Mouse (Mus musculus) adrenal gland (tissue): ENCODE data around the gene Krtap2-4.
"Not testable (repeated sequence)": the region's sequence is repeated elsewhere in the genome, so short reads cannot be mapped to it uniquely, and the experiment has no call there.

Experiments used
- intact Hi-C: fragments of 180-260 bp; cut with DNase I; formaldehyde crosslinking; loops from one replicate; pipeline ENCODE4 v1.15.1; 2025
- long read RNA-seq, 2 experiments: library from polyadenylated mRNA; unstranded; transcript quantifications; one replicate each; pipeline ENCODE4 v2.0.0; 2020; ENCODE audit warnings: borderline replicate concordance in 1 of 2; ENCODE audit not compliant: insufficient replicate concordance in 1 of 2

Krtap2-4 gene
- long read RNA-seq, experiment 1, result 0 reads
- long read RNA-seq, experiment 2, result 0 reads

- intact Hi-C loops, result no loop called here
Observed at GRCm38 (mm10) chr11:99614796-99615363, at the start of gene Krtap2-4. Gene Krtap2-4, minus strand, starts transcription at chr11:99614846.

DNA sequence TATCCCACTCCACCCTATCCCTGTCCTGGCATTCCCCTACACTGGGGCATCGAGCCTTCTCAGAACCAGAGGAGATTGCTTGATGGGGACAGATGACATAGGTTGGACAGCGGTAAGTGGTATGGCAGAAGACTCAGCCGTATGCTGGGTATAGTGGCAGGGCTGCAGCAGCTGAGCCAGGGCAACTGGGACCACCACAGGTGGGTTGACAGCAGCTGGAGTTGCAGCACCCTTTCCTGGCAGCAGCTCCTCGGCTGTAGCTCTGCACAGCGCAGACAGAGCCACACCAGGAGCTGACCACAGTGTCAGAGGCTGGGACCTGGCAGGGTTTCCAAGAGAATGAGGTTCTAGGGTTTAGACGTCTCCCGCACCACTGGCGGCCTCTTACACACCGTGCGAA lies 48.2 kb upstream of the Krtap2-4 start:
- intact Hi-C loops, result no loop called here

DNA sequence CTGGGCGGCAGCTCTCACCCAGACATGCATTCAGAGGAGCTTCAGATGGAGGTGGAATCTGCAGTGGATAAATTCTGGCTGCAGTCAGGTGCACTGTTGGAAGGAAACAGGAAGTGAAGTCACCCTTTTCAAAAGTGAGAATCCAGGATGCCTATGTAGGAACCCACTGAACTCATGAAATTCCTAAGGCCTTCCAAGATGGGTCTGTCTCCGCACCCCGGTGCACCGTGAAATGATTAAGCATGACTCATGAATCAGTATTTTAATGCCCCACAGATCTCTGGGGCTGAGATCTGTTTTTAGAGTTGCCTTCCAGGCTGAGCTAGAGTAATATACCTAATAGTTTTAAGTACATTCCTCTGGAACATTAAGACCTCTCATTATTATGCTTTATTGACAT lies 44.6 kb upstream of the Krtap2-4 start:
- intact Hi-C loops, result no loop called here

DNA sequence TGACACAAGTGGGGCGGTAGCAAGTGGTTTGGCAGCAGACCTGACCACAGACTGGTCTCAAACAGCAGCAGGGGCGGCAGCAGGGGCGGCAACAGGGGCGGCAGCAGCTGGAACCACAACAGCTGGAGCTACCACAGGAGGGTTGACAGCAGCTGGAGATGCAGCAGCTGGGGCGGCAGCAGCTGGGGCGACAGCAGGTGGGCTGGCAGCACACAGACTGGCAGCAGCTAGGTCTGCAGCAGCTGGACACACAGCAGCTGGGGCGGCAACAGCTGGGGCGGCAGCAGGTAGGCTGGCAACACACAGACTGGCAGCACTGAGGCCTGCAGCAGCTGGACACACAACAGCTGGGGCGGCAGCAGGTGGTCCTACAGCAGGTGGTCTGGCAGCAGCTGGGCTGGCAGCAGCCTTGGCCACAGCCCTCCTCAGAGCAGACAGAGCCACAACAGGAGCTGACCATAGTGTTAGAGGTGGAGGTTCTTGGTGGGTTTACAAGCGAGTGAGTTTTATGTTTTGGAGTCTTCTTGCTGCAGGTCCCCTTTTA lies 43.9 kb upstream of the Krtap2-4 start, which contains the start of gene Gm11563:
TSS of gene Gm11563 (minus strand) at position 494 of the 544 bp plus-strand sequence.
- intact Hi-C loops, result not testable (repeated sequence)

DNA sequence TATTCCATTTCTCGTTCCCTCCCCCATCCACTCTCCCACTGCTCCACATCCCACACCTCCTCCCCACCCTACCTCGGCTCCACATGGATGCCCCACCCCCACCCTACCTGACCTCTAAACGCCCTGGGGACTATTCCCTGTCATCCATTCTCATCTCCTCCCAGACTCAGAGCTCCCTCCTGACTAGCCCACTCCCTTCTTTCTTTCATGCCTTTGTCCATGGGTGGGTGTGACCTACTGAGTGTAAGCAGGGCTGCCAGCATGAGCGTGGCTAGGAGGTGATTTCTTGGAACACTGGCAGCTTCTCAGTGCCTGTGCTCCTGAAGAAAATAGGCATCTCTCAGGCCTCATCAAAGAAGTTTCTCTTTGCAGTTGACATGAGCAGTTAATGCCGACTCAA lies 42.4 kb upstream of the Krtap2-4 start:
- intact Hi-C loops, result no loop called here

DNA sequence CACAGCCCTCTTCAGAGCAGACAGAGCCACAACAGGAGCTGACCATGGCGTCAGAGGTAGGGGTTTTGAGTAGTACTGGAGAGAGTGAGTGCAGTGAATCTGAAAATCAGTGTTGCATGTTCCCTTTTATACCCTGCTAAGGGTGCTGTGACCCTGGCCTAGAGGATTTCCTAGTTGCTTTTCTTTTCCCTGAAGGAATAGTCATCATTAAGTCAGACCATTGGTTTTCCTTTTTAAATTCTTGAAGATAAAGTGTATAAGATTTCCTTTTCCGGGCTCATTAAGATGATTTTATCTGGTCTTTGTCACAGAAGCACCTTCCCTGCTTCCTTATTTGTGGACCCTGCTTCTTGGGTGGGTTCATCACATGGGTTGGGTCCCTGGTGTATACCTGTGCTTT lies 35.5 kb upstream of the Krtap2-4 start, which contains the start of gene Gm11555:
TSS of gene Gm11555 (minus strand) at position 101 of the 400 bp plus-strand sequence.
- intact Hi-C loops, result no loop called here

- intact Hi-C loops, result no loop called here
Observed at GRCm38 (mm10) chr11:99646444-99646843, 31.8 kb upstream of the Krtap2-4 start.

DNA sequence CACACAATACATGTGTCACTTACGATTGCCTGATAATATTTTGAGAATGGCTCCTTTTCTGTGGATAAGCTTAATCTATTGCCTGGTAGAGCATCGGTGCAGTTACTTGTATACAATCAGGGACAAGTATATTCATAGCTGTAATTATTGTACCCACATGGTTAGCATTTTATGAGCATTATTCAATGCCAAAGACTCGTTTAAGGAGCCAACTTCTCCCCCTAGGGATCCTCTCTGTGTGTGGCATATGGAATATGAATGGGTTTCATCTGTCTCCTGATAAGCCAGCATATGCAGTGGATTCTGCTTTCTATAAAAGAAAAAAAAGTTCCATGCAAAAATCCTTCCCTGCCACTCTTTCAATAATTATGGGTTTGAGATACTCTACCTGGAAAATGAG lies 29.7 kb upstream of the Krtap2-4 start:
- intact Hi-C loops, result no loop called here

- intact Hi-C loops, result not testable (repeated sequence)
Observed at GRCm38 (mm10) chr11:99643635-99644139, 29.0 kb upstream of the Krtap2-4 start, which contains the start of gene Krtap4-7. Gene Krtap4-7, minus strand, starts transcription at chr11:99644089.

DNA sequence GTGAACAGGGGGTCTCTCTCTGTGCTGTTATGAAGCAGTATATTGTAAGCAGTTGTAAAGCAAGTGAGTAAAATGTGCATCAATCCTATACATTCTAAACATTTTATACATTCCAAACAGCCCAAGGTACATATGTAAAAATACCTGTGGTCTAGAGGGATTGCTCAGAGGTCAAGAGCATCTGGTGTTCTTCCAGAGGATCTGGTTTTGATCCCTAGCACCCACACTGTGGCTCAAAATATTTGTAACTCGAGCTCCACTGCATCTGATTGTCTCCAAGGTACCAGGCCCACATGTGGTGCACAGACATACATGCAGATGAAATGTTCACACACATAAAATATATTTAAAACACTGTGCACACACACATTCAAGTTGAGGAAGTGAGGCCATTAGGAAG lies 26.3 kb upstream of the Krtap2-4 start:
- intact Hi-C loops, result no loop called here

DNA sequence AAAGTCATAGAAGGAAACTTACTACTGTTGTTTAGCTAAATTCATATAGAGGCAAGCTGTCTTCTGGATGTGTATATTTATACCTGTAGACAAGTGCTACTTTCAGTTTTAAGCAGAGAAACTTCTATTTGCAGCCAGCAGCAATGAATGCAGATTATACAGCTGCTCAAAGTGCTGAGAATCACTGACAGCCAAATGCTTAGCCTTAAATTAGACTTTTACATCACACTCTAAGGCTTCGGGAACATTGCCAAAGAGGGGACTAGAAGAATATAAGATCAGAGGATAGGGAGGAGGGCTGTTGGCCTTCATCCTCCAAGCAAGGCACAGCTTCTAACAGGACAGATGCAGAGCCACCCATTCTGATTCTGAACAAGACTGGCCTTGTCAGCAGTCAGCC lies 22.4 kb upstream of the Krtap2-4 start:
- intact Hi-C loops, result no loop called here

DNA sequence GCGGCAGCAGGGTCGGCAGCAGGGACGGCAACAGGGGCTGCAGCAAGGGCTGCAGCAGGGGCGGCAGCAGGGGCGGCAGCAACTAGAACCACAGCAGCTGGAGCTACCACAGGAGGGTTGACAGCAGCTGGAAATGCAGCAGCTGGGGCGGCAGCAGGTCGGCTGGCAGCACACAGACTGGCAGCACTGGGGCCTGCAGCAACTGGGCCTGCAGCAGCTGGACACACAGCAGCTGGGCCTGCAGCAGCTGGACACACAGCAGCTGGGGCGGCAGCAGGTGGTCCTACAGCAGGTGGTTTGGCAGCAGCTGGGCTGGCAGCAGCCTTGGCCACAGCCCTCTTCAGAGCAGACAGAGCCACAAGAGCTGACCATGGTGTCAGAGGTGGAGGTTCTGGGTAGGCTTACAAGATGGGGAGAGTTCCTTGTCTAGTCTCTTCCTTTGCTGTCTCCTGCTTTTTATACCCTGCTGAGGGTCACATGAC lies 20.0 kb upstream of the Krtap2-4 start, which contains the start of gene Krtap4-2:
TSS of gene Krtap4-2 (minus strand) at position 432 of the 482 bp plus-strand sequence.
- intact Hi-C loops, result no loop called here

GRCm38 (mm10) chr11:99633293-99633692 lies 18.6 kb upstream of the Krtap2-4 start:
- intact Hi-C loops, result no loop called here

GRCm38 (mm10) chr11:99630890-99631289 lies 16.2 kb upstream of the Krtap2-4 start:
- intact Hi-C loops, result no loop called here

DNA sequence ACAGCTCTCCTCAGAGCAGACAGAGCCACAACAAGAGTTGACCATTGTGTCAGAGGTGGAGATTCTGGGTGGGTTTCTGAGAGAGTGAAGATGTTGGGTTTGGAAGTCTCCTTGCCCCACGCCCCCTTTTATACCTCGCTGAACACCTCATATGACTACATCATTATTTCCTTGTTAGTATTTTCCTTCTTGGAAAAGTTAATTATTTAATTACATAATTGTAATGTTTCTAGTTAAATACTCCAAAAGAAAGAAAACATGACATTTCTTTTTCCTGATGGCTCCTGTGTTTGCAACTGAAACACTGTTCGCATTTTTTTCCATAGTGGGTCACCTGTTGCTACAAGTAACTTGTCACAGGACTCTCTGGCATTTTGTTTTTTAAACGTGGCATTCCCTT lies 13.5 kb upstream of the Krtap2-4 start, which contains the start of gene Krtap4-1:
TSS of gene Krtap4-1 (minus strand) at position 101 of the 400 bp plus-strand sequence.
- intact Hi-C loops, result no loop called here

GRCm38 (mm10) chr11:99620335-99620734 lies 5.7 kb upstream of the Krtap2-4 start, which contains the start of gene Gm11562:
Gene Gm11562, minus strand, starts transcription at chr11:99620435.
- intact Hi-C loops, result no loop called here

DNA sequence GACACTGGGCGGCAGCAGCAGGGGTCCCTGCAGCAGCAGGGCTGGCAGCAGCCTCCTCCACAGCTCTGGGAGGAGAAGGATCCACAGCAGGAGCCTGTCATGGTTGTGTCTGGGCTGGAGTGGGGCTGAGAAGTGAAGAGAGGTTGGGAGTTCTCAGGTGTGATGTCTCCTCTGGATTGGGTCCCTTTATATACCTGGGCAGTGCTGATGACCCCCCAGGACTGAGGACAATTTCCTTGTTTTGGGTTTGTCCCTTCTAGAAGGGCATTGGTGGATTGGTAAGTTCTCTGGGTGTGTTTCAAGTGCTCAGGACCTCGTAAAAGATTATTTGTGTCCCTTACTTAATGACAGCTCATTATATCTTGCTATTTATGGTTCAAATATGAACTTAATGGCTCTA lies 4.6 kb downstream of the Krtap2-4 start, which contains the start of gene Gm11937:
TSS of gene Gm11937 (minus strand) at position 101 of the 400 bp plus-strand sequence.
- intact Hi-C loops, result not testable (repeated sequence)

DNA sequence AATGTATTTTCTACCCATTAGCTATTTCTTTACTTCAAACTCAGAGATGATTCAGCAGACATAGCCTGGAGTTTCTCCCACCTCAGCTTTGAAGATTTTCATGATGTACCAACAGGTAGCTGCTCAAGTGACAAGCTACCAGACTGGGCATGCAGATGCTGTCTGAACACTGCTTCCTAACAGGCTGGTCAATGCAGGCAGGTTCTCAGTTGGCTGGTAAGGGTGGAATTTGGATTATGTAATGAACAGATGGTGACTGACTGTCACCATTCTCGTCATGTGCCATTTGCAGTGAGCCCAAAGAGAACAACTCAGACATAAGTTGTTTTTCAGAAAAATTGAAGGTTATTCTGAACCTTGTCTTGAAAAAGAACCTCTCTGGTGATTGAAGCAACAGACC lies 5.5 kb downstream of the Krtap2-4 start:
- intact Hi-C loops, result no loop called here

DNA sequence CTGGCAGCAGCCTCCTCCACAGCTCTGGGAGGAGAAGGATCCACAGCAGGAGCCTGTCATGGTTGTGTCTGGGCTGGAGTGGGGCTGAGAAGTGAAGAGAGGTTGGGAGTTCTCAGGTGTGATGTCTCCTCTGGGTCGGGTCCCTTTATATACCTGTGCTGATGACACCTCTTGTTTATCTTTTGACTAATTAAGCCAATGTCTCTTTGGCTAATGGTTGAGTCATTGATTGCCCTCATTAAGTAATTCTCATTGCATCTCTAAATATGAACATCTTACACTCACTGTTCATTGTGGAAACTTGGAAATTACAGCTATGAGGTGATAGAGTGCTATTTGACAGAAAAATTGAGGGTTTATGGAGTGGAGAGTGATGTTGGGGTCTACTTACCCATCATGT lies 11.4 kb downstream of the Krtap2-4 start, which contains the start of gene Gm11938:
TSS of gene Gm11938 (minus strand) at position 101 of the 400 bp plus-strand sequence.
- intact Hi-C loops, result not testable (repeated sequence)

DNA sequence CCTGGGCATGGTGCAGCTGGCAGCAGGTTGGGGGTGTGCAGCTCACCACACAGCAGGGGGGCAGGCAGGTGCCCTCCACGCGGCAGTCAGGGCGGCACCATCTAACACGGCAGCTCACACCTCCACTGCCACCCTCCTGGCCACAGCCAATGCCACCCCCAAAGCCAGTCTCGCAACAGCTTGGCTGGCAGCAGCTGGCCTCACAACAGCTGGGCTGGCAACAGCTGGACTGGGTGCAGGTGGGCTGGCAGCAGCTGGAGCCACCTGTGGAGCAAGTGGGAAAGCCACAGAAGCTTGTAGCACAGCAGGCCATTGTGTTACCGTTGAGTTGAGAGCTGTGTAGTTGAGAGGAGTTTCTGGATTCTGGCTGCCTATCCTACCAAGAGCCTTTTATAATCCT lies 16.9 kb downstream of the Krtap2-4 start, which contains the start of gene Krtap9-3:
TSS of gene Krtap9-3 (minus strand) at position 364 of the 400 bp plus-strand sequence.
- intact Hi-C loops, result not testable (repeated sequence)

- intact Hi-C loops, result no loop called here
Observed at GRCm38 (mm10) chr11:99590981-99591380, 23.7 kb downstream of the Krtap2-4 start, which contains the start of gene Krtap1-3. Gene Krtap1-3, minus strand, starts transcription at chr11:99591339.

- intact Hi-C loops, result no loop called here
Observed at GRCm38 (mm10) chr11:99585096-99585495, 29.6 kb downstream of the Krtap2-4 start.
